17 mouse cellular contexts compared by ENCODE assay signal in the genomic region with DNA sequence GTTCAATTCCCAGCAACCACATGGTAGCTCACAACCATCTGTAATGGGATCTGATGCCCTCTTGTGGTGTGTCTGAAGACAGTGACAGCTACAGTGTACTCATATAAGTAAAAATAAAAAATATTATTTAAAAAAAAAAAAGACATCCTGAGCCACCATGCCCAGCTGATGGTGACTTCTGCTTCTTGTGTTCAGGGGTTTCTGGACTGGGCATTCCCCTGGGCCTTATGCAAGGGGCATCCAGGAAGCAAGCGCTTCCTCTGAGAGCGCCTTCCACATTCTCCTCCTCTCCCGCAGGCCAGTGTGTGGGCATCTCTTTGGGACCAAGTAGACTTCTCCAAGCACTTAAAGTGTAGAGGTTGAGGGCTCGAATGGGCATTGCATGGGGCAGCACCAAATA.
"Had no signal": no experiment of that assay in that cellular context is flagged by ENCODE, and none has a peak within 500 bp of the region (broad histone marks: within the 10 kb centered on the region; RNA-seq: fewer than 3 reads in every experiment).

No protein-coding gene starts in this region.

- ATAC-seq: intestine, postnatal 0 days; midbrain, embryonic 15.5 days had no signal

- H3K4me3 ChIP-seq: left cerebral cortex, adult 2 months; limb, embryonic 15.5 days; midbrain, embryonic 10.5 days; midbrain, embryonic 15.5 days; neural tube, embryonic 13.5 days; stomach, embryonic 15.5 days had no signal

- H3K27me3 ChIP-seq: limb, embryonic 15.5 days; midbrain, embryonic 15.5 days; neural tube, embryonic 13.5 days; stomach, embryonic 15.5 days had no signal

- DNase-seq: kidney, adult 8-10 months; kidney, postnatal 4 days; lung, adult 18-20 months; lung, postnatal 4 days; retina, postnatal 1 day; right cerebral cortex, postnatal 4 days; spleen, adult 18-20 months; thymus, adult 2 months; thymus, postnatal 25 days had no signal

- H3K9me3 ChIP-seq: limb, embryonic 15.5 days; midbrain, embryonic 10.5 days; midbrain, embryonic 15.5 days; neural tube, embryonic 13.5 days; stomach, embryonic 15.5 days had no signal

- H3K4me2 ChIP-seq: limb, embryonic 15.5 days; midbrain, embryonic 15.5 days; neural tube, embryonic 13.5 days; stomach, embryonic 15.5 days had no signal

- H3K27ac ChIP-seq: left cerebral cortex, adult 2 months; limb, embryonic 15.5 days; liver, embryonic 14.5 days; midbrain, embryonic 10.5 days; midbrain, embryonic 15.5 days; neural tube, embryonic 13.5 days; stomach, embryonic 15.5 days had no signal

- H3K36me3 ChIP-seq: limb, embryonic 15.5 days; midbrain, embryonic 10.5 days; midbrain, embryonic 15.5 days; neural tube, embryonic 13.5 days; stomach, embryonic 15.5 days had no signal

- H3K9ac ChIP-seq: limb, embryonic 15.5 days; liver, embryonic 14.5 days; midbrain, embryonic 15.5 days; neural tube, embryonic 13.5 days; stomach, embryonic 15.5 days had no signal
